Mouse (Mus musculus) cerebellum, adult 2 months (tissue): ENCODE data around the gene Tmeff1. TPM values are rescaled to one million over a fixed set of nuclear protein-coding genes. Genes with fewer than 3 reads are reported as not detected.

Experiments used
- DNase-seq, 2 experiments: peaks; one replicate each; pipeline ENCODE4 v3.0.0; 2021
- H3K27ac ChIP-seq: fragments of 200-500 bp; 2 replicates; pipeline ENCODE4 v1.5.1; 2012; ENCODE audit warnings: low read length, control low read depth, inconsistent platforms; ENCODE audit not compliant: insufficient read depth
- H3K27me3 ChIP-seq: fragments of 200-500 bp; 2 replicates; pipeline ENCODE4 v1.6.1; 2012; ENCODE audit warnings: inconsistent platforms, mild to moderate bottlenecking, low read length, moderate library complexity; ENCODE audit not compliant: control insufficient read depth, insufficient read depth
- H3K4me1 ChIP-seq: fragments of 200-500 bp; 2 replicates; pipeline ENCODE4 v1.6.1; 2011; ENCODE audit warnings: low read length; ENCODE audit not compliant: control insufficient read depth, insufficient read depth
- H3K4me3 ChIP-seq: fragments of 200-500 bp; replicated peaks from 2 replicates; pipeline ENCODE3; 2011; ENCODE audit warnings: mild to moderate bottlenecking, low read depth, low read length, control low read depth; ENCODE audit not compliant: insufficient read depth
- CTCF ChIP-seq: fragments of 200-500 bp; IDR thresholded peaks from 2 replicates; pipeline ENCODE4 v1.5.1; 2011; ENCODE audit warnings: low read depth, mild to moderate bottlenecking, control low read depth, low read length, moderate library complexity, borderline replicate concordance; ENCODE audit not compliant: insufficient read depth
- POLR2A ChIP-seq: fragments of 200-500 bp; IDR thresholded peaks from 2 replicates; pipeline ENCODE4 v1.6.1; 2011; ENCODE audit warnings: low read length, control low read depth, borderline replicate concordance; ENCODE audit not compliant: insufficient read depth
- WGBS: fragments of 180-500 bp; shearing (Covaris S2); methylation state at CpG from one replicate; pipeline ENCODE4 v1.1.7; 2018; 5-methylcytosine and 5-hydroxymethylcytosine counted together
- polyA plus RNA-seq: library from polyadenylated mRNA; depleted of rRNA; stranded (reverse); fragments of >200 nt; gene quantifications from 2 replicates; pipeline ENCODE4 v1.2.3, GENCODE M21; 2012

Gene Tmeff1
- polyA plus RNA-seq, 1 experiment = 74.5 TPM

GRCm38 (mm10) chr4:48609485-48609884, 24.5 kb downstream of the Tmeff1 start:
- no peak overlapping the region; the same call in 1 of the 2 replicates for H3K27ac ChIP-seq
- 94% methylated on average over 9 of the region's 9 CpGs for WGBS
- no peak for DNase-seq

DNA sequence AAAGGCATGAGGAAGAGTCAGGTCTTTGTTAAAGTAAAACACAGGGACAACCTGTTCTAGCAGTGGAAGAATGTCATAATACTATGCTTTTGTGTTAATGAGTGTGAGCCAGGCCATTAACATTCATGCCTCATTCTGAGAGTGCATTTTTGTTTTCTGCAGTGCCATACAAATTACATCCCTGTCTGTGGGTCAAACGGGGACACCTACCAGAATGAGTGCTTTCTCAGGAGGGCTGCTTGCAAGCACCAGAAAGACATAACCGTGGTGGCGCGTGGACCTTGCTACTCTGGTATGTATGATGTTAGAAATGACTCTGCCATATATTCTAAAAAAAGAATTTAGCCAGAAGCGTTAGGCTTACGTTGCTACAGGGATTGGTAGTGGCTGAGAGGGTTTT, 25.3 kb downstream of the Tmeff1 start:
- 89% methylated on average over 6 of the region's 6 CpGs for WGBS
- no peaks in the 10 kb centered on the region for H3K4me1 ChIP-seq

More at GRCm38 (mm10) chr4:48609485-48609884, 24.5 kb downstream of the Tmeff1 start:
- Histone ChIP-seq H3K4me1 (no peaks in the 10 kb centered on the region), H3K27me3 (no peaks in the 10 kb centered on the region), H3K4me3 (no peak overlapping the region)
- no peak for TF ChIP-seq POLR2A
- no peak for TF ChIP-seq CTCF

GRCm38 (mm10) chr4:48615483-48615882, 30.5 kb downstream of the Tmeff1 start:
- Histone ChIP-seq H3K4me1 (no peaks in the 10 kb centered on the region), H3K27ac (no peak overlapping the region), H3K27me3 (no peaks in the 10 kb centered on the region), H3K4me3 (no peak overlapping the region)
- TF ChIP-seq POLR2A (no peak), CTCF (no peak)
- 94% methylated on average over 4 of the region's 4 CpGs for WGBS
- no peak for DNase-seq

More for the DNA sequence above, 25.3 kb downstream of the Tmeff1 start:
- H3K27ac ChIP-seq = no peak overlapping the region
- DNase-seq = no peak
- TF ChIP-seq CTCF = no peak
- TF ChIP-seq POLR2A = no peak
- H3K27me3 ChIP-seq = no peaks in the 10 kb centered on the region
- H3K4me3 ChIP-seq = no peak overlapping the region

GRCm38 (mm10) chr4:48617201-48617600, 32.2 kb downstream of the Tmeff1 start:
- TF ChIP-seq POLR2A (no peak), CTCF (no peak)
- WGBS = 97% methylated on average over 15 of the region's 15 CpGs
- Histone ChIP-seq H3K4me1 (no peaks in the 10 kb centered on the region), H3K4me3 (no peak overlapping the region), H3K27ac (no peak overlapping the region), H3K27me3 (no peaks in the 10 kb centered on the region)
- no peak for DNase-seq

DNA sequence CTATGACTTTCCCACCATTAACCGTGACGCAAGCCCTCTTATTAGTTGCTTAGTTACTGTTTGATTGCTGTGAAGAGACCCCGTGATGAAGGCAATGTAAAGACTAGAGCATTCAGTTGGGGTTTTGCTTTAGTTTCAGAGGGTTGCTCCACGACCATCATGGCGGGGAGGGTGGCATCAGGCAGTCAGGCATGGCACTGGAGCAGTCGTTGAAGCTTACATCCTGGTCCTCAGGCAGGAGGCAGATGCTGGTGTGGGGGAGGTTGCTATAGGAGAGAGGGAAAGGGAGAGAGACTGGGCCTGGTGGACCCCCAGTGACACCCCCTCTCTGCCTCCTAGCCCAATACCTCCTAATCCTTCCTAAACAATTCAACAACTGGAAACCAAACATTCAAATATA, 35.1 kb downstream of the Tmeff1 start:
- no peak for DNase-seq
- Histone ChIP-seq H3K4me3 (no peak overlapping the region), H3K27ac (no peak overlapping the region), H3K27me3 (no peaks in the 10 kb centered on the region), H3K4me1 (no peaks in the 10 kb centered on the region)
- 84% methylated on average over 6 of the region's 6 CpGs for WGBS
- TF ChIP-seq POLR2A = no peak

DNA sequence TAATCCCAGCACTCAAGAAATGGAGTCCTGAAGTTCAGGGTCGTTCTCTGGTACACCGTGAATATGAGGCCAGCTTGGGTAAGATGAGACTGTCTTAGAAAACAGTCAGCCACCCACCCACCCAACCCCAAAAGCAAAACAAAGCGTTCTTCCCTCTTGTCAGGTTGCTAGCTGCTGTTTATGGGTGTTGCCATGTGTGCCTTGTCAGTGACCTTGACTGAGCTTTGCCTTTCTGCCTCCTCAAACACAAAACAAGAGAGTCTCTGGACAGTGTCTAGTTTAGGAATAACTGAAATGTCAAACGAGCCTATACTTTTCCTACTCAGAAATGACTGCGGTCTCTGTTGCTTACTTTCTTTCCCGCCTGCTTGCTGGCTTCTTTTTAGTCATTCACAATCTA, 37.3 kb downstream of the Tmeff1 start:
- Histone ChIP-seq H3K4me1 (no peaks in the 10 kb centered on the region), H3K4me3 (no peak overlapping the region), H3K27ac (no peak overlapping the region), H3K27me3 (no peaks in the 10 kb centered on the region)
- no peak for DNase-seq
- WGBS = 95% methylated on average over 6 of the region's 6 CpGs
- TF ChIP-seq CTCF = no peak
- TF ChIP-seq POLR2A = no peak

- 95% methylated on average over 7 of the region's 7 CpGs for WGBS
- H3K4me1 ChIP-seq = no peaks in the 10 kb centered on the region
- H3K4me3 ChIP-seq = no peak overlapping the region
- no peak for TF ChIP-seq POLR2A
- TF ChIP-seq CTCF = no peak
- no peak for DNase-seq
- H3K27me3 ChIP-seq = no peaks in the 10 kb centered on the region
- no peak overlapping the region for H3K27ac ChIP-seq
These were observed 38.0 kb downstream of the Tmeff1 start for GRCm38 (mm10) chr4:48622946-48623345.

DNA sequence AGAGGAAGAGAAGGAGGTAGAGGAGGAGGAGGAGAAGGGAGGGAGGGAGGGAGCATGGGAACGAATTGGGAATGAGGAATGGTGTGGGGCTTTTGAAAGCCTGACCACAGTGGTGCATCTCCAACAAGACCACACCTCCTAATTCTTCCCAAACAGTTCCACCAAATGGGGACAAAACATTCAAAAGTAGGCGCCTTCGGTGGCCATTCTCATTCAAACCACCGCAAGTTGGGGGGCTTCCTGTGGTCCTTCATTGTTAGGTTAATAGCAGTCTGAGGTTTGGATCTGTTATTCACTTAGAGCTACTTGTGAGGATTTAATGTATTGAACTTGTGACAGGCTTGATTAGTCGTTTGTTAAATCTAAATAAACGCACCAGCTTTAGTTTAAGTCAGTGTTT, 40.0 kb downstream of the Tmeff1 start:
- Histone ChIP-seq H3K27me3 (no peaks in the 10 kb centered on the region), H3K4me1 (no peaks in the 10 kb centered on the region), H3K4me3 (no peak overlapping the region), H3K27ac (no peak overlapping the region)
- DNase-seq = no peak
- TF ChIP-seq POLR2A = no peak
- TF ChIP-seq CTCF = no peak
- 84% methylated on average over 6 of the region's 6 CpGs for WGBS

- no peak overlapping the region for H3K4me3 ChIP-seq
- no peaks in the 10 kb centered on the region for H3K4me1 ChIP-seq
- TF ChIP-seq POLR2A = no peak
- no peak for TF ChIP-seq CTCF
- WGBS = 84% methylated on average over 9 of the region's 9 CpGs
- no peak overlapping the region for H3K27ac ChIP-seq
- H3K27me3 ChIP-seq = no peaks in the 10 kb centered on the region
- DNase-seq = no peak
These were observed 40.9 kb downstream of the Tmeff1 start for GRCm38 (mm10) chr4:48625836-48626235.
